Comparison of ENCODE assay signal across 11 mouse cellular contexts in the genomic region with DNA sequence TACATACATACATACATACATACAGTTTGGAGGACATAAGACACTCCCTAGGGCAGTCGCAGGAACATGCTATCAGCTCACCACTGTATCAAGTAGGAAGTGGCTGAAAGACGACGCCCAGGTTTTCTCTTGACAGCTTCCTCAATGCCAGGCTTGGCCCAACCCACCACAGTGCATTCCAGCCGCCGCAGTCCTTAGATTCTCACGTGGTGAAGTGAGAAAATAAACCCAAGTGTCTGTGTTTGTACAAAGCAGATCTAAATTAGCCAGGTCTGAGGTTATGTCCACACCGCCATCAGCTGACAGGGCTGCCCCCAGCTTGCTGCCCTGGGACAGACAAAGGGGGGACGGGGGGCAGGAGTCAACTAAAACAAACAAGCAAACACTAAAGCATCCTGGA.
DNase-seq lines count a peak whose midpoint lies in the region; ATAC-seq and TF ChIP-seq lines count a peak whose summit lies in the region.
"Had no signal": no experiment of that assay in that cellular context is flagged by ENCODE, and none has a peak within 500 bp of the region (broad histone marks: within the 10 kb centered on the region; RNA-seq: fewer than 3 reads in every experiment).

No protein-coding gene starts in this region.

- H3K27ac ChIP-seq in kidney, postnatal 0 days: no peak overlapping the region
- H3K27ac ChIP-seq: hindbrain, embryonic 14.5 days had no signal

- H3K36me3 ChIP-seq in kidney, postnatal 0 days (ENCODE audit: insufficient read depth, low read length): no peaks in the 10 kb centered on the region

- H3K4me1 ChIP-seq in kidney, postnatal 0 days (replicated peaks; ENCODE audit: insufficient read depth, low read length): no peaks in the 10 kb centered on the region

- TF ChIP-seq CTCF in kidney, postnatal 0 days (IDR thresholded peaks at IDR 0.05; ENCODE audit: low read depth): no peak

- H3K4me3 ChIP-seq in kidney, postnatal 0 days (replicated peaks; ENCODE audit: low read depth, low read length): no peak overlapping the region

- no peaks in the 10 kb centered on the region for H3K27me3 ChIP-seq in kidney, postnatal 0 days (ENCODE audit: insufficient read depth, low read length)

- no peak overlapping the region for H3K9ac ChIP-seq in kidney, postnatal 0 days (ENCODE audit: low read depth, low read length)
- H3K9ac ChIP-seq: hindbrain, embryonic 14.5 days had no signal

- DNase-seq in heart, adult 11 months: peak; percentile 85
- DNase-seq in heart, adult 9 months (ENCODE audit: low spot score in 2 of 2): no peak
- peak; percentile 76 for DNase-seq in embryo, embryonic 10 days (ENCODE audit: low spot score)
- peak; percentile 55 for DNase-seq in kidney, postnatal 0 days (ENCODE audit: low spot score)
- no peak for DNase-seq in spleen, postnatal 36 days (ENCODE audit: low spot score in 2 of 2)
- DNase-seq in thymus, postnatal 10 days (ENCODE audit: low spot score in 2 of 2): no peak
- no peak for DNase-seq in spleen, postnatal 4 days (ENCODE audit: low spot score in 2 of 2)
- DNase-seq: adrenal gland, postnatal 36 days; right cerebral cortex, adult 18-20 months had no signal

- H3K4me2 ChIP-seq in kidney, postnatal 0 days (ENCODE audit: low read length): peak overlapping the region; percentile 15; the same call in 1 of the 2 replicates
- H3K4me2 ChIP-seq: hindbrain, embryonic 14.5 days had no signal

- ATAC-seq in kidney, postnatal 0 days (replicated peaks; ENCODE audit: low FRiP score, low read depth): peak; percentile 63
- peak; percentile 96 for ATAC-seq in megakaryocyte, adult 5-6 weeks (ENCODE audit: poor library complexity, severe bottlenecking)

- H3K9me3 ChIP-seq in kidney, postnatal 0 days (replicated peaks; ENCODE audit: low read length): no peaks in the 10 kb centered on the region

- 11% methylated on average over 8 of the region's 8 CpGs for WGBS in kidney, postnatal 0 days

Comparison
In these comparisons a context has a peak if more than half of its experiments do, and no peak if none do; other contexts are left out.
1. DNase-seq: peak in heart, adult 11 months (single experiment), embryo, embryonic 10 days (single experiment) and kidney, postnatal 0 days (single experiment); none in heart, adult 9 months (0 of 2), spleen, postnatal 36 days (0 of 2), thymus, postnatal 10 days (0 of 2) and spleen, postnatal 4 days (0 of 2).